Mouse (Mus musculus) layer of hippocampus, postnatal 14 days (tissue): ENCODE results near the gene Rmi2. TPM values are rescaled to one million over a fixed set of nuclear protein-coding genes. Genes with fewer than 3 reads are reported as not detected.
A peak's percentile ranks its signal among the peaks of the same experiment; 100 is the strongest.
"Not testable (repeated sequence)": the region's sequence is repeated elsewhere in the genome, so short reads cannot be mapped to it uniquely, and the experiment has no call there.

Experiments
- DNase-seq, 2 experiments: peaks; one replicate each; pipeline ENCODE4 v3.0.0; 2021 to 2022; ENCODE audit warnings: low spot score in 2 of 2, mixed read lengths in 1 of 2
- total RNA-seq, 2 experiments: library from RNA; stranded (reverse); gene quantifications; 2 replicates each; pipeline ENCODE4 v1.2.3; 2021

The Rmi2 gene
- total RNA-seq, 2 experiments from 2014 or later = 0.24 to 0.46 TPM

DNA sequence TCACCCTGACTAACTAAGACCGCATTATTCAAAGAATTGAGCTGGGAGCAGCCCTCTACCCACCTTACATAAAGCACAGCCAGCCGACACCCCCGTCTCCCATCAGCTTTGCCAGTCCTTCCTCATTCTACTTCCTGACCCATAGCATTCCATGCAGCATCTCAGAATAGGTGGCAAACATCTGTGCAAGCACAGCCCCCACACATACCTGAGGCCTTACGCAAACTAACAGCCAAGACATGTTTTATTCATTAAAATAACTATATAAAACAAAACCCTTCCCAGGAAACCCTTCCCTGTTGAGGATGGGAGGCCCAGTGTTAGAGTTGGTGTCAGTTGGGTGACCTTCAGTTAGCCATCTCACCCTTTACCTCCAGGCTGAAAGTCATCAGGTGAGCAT lies 9.0 kb upstream of the Rmi2 start:
- DNase-seq = no peak

DNA sequence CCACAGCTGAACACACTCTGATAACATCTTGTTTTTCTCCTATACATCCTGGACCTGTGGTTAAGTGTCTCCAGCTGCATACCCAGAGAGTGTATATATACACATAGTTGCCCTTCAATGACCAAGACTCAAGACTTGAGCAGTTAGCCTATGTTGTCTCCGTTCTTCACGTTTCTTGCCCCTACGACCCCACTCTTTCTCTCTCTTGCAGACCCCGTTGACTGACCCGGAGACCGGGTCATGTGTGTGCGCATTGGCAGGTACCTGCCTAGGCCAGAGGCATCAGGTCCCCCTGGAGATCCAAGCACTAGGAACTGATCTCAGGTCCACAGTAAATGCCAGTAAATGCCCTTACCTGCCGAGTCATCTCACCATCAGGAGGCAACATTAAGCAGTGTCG lies 7.6 kb upstream of the Rmi2 start:
- no peak for DNase-seq

DNA sequence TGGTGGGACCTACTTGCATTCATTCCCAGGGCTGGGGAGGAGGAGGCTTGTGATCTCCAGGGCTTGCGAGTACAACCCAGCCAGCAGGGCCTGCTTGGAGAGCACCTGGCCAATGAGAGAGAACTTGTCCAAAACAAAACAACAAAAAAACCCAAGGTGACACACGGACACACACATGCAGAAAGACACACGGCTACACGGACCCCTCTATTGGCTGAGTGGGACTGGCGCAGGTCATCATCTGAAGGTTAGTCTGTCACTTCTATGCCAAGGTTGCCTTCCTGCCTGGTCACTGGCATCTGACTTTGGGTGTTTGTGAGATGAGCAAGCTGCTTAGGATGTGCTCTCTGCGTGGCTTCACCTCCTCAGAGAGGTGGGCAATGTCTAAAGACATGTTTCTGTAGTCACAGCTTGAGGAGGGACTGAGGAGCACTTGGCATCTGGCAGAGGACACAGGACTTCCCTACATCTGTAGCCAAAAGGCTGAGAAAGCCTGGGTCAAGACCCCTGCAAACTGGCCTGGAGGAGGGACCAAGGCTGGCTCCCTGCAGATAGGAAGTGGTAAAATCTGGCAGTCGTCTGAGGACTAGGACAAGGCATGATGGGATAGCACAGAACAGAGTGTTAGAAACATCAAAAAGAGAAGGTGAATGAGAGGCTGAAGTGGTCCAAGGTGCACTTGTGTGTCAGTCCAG lies 6.9 kb upstream of the Rmi2 start:
- DNase-seq = no peak

DNA sequence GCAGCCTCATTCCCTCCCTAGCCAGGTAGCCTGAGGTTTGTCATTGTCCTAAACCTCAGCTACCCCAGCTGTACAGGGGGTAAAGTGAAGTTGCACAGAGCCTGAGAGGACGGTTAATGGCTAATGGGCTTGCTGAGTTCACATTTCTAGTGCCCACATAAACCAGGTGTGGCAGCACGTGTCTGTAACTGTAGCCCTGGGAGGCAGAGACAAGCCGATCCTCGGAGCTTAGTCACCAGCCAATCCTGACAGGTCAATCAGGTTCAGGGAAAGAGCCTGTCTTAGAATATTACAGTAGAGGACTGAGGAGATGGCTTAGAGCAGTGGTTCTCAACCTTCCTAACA lies 6.4 kb upstream of the Rmi2 start:
- DNase-seq = no peak

DNA sequence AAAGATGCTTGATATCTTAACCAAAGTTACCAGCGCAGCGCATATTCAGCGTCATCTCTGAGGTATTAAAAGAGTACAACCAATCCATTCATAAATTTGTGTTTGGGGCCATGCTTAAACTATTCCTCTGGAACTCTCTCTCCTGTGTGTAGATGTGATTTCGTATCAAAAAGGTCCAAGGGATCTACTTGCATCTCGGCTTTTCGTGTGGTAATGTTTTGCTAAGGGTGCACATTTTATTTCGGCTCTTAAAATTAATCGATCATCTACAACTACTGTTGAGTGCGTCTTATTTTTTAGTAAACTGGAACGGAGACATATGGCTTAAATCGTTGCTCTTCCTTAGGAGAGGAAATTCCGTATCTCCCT lies 333 bp upstream of the Rmi2 start:
- no peak for DNase-seq

DNA sequence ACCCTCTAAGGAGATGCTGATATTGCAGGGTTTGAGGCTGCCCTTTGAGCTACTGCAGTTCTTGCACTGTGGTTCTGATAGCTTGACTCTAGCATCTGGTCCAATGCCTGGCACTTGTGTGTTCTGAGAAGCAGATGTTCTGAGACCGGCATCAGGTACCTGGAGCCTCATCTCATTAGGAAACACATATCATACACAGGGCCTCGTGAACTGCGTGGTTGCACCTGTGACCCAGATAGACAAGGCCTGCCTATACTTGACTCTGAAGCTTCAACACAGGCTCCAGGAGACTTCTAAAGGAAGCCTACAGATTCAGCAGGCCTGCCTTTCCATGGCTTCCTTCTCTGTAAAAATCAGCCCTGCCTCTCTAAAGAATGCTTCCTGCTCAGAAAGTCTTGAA lies 1.5 kb downstream of the Rmi2 start:
- no peak for DNase-seq

DNA sequence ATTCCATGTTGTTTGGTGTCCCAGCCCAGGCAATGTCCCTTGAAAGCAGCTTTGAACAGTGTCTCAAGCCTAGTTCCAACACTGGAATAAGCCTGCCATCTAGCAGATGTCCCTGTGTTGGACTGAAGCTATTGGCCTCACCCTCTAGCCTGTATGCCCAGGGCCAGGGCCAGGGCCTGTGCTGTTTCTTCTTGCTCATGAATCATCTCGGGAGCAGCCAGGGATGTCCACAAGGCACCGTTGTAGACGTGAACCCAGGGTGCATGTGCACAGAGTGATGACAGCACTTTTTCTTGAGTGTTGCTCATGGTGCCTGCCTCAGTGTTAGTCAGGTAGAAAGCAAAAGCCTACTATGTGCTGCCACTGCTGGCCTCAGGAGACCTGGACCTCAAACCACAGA lies 2.4 kb downstream of the Rmi2 start:
- DNase-seq = no peak

DNA sequence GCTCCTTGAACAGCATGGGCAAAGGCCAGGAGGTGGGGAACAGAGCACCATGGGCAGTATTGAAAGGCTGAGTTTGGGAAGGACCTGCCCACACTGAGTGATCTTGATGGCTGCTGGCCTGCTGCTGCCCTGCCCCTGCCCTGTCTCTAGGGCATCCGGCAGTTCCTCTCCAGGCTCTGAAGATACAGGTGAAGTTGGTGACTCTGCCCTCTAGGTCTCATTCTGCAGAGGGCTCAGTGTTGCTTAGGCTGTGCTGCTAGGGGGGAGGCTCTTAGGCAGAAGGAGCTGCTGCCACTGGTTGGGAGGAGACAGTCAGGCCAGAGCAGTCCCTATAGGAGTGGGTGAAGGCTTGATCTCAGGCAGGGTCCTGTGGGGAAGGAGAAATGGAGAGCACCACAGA lies 3.0 kb downstream of the Rmi2 start:
- no peak for DNase-seq

DNA sequence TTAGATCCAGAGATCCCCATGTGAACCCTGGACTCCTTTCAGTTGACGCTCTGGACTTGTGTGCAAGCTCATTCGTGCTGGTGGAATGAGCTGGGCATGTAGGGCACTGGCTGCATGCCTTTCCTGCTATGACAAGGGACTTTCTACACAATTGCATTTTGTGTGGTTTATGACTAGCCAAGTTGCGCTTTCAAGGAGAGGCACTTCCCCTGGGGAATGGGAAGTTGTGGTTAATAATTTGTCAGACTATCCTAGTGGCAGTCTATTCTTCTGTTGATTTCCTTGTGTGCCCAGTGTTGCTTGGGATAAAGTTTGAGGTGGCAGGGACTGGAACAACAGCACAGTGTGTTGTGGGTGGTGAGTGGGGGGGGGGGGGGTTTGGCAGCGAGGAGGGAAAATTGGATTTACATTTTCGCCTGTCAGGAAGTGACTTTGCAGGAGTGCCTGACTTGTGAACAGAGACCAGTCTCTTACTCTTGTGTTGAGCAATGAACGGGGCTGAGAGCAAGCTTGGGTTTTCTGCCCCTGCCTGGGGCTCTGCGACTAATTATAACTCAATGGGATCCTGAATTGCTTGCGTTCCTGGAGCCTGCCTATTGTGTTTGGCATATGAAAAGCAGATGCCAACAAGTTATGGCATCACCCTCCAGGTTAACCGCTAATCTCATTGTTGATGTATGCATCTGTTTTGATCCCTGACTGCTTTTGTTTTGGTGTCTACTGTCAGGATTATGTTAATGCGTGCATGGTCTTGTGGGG lies 3.8 kb downstream of the Rmi2 start:
- no peak for DNase-seq

DNA sequence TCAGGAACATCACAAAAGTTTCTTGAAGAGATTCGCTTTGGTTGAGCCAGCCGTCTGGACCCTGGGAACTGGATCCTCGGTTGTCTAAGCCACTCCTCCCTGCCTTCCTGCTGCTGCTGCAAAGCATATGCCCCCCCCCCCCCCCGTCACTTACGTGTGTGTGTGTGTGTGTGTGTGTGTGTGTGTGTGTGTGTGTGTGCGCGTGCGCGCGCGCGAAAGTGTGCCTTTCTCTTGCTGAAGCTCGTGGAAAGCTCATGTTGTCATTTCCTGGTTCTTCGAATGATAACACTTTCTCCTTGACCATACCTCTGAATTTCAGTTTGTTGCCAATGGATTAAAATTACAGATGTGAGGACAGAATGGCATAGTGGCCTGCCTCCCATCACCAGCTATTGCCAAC lies 5.2 kb downstream of the Rmi2 start:
- no peak for DNase-seq

DNA sequence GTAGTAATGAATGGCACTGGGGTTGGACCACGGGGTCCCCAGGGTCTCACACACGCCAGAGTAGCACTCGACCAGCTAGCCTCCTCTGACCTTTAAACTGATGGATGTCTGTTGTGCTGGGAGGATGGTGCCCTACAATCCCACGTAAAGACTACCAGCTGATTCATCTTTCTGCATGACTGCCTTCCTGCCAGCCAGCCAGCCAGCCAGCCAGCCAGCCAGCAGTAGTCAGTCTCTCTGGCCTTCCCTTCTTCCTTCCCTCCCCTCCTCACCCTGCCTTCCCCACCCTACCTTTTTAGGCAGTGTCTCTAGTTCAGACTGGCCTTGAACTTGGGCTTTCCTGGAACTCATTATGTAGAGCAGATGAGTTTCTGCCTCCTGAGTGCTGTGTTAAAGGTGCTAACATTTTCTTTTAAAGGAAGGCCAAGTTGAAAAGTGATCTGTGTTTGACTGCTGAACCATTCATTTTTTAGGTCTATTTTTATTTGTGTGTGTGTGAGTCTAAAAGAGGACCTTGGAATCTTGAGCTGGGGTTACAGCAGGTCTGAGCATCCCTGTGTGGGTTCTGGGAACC lies 7.5 kb downstream of the Rmi2 start:
- no peak for DNase-seq

DNA sequence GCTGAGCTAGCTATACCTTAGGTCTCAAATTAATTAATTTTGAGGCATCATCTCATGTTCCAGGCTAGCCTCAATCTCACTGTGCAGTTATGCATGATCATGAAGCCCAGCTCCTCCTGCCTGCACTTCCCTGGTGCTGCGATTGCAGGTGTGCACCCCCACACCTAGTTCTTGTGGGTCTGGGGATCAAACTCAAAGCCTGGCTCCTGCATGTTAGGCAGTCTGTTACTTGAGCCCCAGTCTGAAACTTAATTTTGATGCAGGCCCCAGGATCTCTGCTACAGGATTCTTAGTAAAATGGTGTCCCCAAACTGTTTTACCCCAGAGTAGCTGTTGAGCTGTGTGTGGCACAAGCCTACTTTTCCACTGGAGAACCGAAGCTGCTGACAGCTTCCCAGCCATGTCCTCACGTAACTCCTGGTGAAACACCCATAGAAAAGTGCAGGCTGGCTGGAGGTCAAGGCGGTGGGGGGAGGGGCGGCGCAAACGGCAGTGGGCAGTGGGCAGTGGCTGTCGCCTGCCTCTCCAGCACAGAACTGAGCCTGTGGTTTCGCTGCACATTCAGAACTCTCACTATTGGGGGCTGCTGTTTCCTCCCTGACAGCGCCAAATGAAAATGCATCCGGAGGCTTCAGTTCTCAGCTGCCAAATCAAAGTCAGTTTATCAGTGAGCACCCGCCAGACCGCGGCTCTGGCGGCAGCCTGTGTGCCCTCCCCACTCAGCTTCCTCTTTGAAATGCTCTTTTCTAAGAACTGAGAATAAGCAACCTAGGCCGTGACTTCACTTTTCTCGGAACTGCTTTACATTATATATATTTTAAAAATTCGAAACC lies 8.8 kb downstream of the Rmi2 start:
- peak in 1 of 2 experiments; percentile 24 for DNase-seq

DNA sequence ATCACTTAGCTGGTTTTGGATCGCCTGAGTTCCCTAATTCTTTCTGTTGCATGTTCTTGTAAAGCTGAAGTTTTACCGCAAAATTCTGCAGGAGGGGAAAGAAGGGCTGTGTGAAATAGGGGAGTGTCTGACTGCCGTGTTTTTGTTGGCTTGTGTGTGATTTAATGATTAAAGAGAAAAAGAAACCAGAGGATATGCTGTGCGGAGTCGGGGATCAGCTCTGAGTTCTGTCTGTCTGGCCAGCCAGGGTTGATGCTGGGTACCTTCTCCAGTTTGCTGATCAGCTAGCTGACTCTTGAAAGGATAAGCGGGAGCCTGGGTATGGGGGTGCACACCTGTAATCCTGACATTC lies 9.4 kb downstream of the Rmi2 start:
- no peak for DNase-seq

DNA sequence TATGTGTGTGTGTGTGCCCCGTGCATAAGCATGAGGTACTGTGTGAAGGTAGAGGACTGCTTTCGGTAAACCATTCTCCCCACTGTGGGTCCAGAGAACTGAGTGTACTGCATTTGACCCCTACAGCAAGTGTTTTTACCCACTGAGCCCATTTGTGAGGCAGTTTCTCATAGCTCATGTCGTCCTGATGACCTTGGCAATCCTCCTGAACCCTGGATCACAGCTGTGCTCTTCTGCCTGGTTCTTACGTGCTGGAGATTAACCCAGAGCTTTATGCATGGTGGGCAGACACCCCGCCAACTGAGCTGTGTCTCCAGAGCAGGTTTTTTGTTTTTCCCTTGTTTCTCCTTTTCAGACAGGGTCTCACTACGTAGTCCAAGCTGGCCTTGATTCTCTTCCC lies 11.1 kb downstream of the Rmi2 start:
- DNase-seq = no peak

DNA sequence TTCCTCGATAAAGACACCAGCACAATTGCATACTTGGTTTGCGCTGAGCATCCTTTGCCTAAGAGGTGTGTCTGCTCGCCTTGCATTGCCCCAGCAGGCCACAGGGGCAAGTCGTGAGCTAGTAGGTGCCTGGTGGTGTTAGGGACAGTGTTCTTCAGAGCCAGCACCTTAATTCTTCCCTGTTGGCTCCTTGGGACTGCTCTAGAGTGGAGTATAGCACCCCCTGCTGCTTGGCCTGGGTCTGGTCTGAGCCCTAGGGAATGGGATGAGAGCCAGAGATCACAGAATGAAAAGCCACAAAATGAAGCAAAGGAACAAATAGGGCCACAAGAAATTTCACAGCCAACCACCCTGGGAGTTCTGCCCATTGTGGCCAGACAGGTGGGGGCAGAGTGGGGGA lies 11.6 kb downstream of the Rmi2 start:
- DNase-seq = peak; percentile 37 to 68

DNA sequence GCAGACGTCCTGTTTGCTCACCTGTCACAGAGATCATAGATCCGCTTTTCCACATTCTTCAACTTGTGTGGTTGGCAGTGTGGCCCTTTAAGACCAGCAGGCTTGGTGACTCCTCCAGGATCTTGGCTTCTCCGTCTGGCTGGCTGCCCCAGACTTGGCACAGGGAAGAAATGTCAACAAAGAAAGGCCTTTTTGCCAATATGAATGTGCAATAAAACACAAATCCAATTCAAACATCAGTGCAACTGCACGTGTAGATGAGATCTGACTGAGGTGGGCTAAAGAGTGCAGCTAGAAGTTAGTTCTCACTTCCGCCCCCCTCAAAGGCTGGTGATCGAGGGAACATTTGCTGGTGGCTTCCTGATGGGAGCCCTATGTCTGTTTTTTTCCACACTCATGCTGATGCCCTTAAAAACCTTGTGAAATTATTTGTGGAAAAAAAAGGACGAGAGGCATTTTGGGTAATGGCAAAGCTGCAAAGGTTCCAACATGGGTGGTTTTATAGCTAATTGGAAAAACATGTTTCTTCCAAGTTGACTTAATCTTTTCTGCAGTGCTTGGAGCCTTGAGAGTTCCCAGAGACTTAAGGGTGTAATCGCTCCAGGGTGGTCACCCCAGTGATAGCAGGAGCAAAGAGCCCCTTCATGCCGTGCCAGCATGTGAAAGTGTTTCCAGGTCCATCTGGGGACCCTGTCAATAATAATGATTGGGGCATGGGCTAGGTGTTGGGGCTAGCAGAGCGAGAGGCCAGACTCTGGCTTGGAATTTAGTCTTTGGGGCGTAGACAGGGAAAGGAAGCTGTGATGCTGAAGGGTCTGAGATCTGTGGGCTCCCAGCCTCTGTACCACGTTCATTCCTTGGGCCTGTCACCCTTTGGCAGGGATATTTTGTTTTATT lies 15.4 kb downstream of the Rmi2 start:
- DNase-seq = peak; percentile 51 to 69

DNA sequence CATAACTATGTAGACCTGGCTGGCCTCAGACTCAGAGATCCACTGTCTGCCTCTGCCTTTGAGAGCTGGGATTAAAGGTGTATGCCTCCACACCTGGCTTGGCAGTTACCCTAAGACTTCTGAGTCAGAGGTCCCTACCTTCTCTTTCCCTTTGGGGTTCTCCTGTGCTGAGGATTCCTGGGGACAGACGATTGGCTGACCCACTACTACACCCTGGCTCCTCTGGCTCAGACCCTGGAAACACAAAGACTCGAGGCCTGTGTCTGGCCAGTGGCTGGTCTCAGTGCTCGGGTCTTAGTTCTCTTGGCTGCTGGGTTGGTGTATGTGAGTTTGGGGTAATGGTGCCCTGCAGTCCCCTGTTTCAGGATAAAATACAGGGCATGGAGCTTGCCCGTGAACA lies 16.0 kb downstream of the Rmi2 start:
- no peak for DNase-seq

DNA sequence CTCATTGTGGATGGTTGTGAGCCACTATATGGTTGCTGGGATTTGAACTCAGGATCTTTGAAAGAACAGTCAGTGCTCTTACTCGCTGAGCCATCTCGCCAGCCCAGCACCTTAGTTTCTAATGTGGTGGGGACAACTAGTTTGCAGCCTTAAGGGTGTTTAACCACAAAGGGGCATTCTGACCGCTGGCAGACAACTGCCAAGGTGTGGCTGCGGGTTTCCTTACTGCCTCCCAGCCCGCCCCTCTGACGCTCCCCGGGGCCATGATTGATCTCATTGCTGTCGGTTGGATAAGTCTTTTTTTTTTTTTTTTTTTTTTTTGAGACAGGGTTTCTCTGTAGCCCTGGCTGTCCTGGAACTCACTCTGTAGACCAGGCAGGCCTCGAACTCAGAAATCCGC lies 17.4 kb downstream of the Rmi2 start:
- not testable (repeated sequence) for DNase-seq

DNA sequence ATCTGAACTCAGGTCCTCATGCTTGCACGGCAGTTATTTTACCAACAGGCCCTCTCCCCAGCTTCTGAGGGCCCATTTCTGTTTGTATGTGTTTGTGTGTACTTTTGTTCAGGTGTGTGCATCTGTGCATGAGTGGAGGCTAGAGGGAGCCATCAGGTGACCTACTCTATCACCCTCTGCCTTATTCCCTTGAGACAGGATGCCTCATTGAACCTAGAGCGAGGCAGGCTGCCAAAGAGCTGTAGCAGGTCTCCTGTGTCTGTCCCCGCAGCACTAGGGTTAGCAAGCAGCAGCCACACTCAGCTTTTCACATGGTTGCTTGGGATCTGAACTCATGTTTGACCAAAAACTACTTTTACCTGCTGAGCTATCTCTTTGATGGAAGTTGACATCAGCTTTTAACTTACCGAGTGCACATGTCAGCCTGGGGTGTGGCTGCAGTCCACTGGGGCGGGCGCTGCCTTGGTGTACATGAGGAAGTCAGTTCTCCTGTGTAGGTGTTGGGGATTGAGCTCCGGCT lies 24.9 kb downstream of the Rmi2 start:
- no peak for DNase-seq

DNA sequence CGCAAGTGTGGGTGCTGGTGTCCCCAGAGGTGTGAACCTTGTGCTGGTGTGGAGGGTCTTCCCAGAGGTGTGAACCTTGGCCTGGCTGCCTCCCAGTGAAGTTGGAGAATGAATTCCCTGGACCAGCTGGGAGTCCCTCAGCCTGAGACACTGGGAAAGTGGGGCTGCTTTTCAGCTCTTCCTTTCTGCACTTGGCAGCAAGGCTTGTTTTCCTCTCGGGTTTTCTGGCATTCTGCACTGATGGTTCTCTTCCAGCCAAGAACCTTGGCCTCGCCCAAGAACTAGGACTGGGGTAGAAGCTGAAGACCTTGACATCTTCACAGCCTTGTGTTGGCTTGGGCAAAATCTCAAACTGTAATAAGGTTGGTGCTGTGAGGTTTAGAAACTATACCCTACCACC lies 26.5 kb downstream of the Rmi2 start:
- DNase-seq = no peak
